Mouse (Mus musculus) olfactory bulb, adult 2 months (tissue): ENCODE measurements around the gene Iqgap1. TPM values are rescaled to one million over a fixed set of nuclear protein-coding genes. Genes with fewer than 3 reads are reported as not detected.

ENCODE experiments used
- H3K27ac ChIP-seq: fragments of 200-500 bp; 2 replicates; pipeline ENCODE4 v1.5.1; 2012; ENCODE audit warnings: low read depth, low read length; ENCODE audit not compliant: insufficient read depth
- H3K4me1 ChIP-seq: fragments of 200-500 bp; 2 replicates; pipeline ENCODE4 v1.6.1; 2012; ENCODE audit warnings: low read length; ENCODE audit not compliant: control insufficient read depth, insufficient read depth
- H3K4me3 ChIP-seq: fragments of 200-500 bp; 2 replicates; pipeline ENCODE4 v1.5.1; 2012; ENCODE audit warnings: mild to moderate bottlenecking, low read depth, low read length, moderate library complexity; ENCODE audit not compliant: insufficient read depth
- CTCF ChIP-seq: fragments of 200-500 bp; IDR thresholded peaks from 2 replicates; pipeline ENCODE4 v1.5.1; 2012; ENCODE audit warnings: low read depth, mild to moderate bottlenecking, low read length, moderate library complexity; ENCODE audit not compliant: insufficient read depth
- POLR2A ChIP-seq: fragments of 200-500 bp; IDR thresholded peaks from 2 replicates; pipeline ENCODE4 v1.6.1; 2012; ENCODE audit warnings: mild to moderate bottlenecking, low read depth, low read length, moderate library complexity; ENCODE audit not compliant: insufficient read depth
- WGBS: fragments of 180-500 bp; shearing (Covaris S2); methylation state at CpG from one replicate; pipeline ENCODE4 v1.1.7; 2018; 5-methylcytosine and 5-hydroxymethylcytosine counted together
- polyA plus RNA-seq: library from polyadenylated mRNA; stranded (reverse); fragments of >200 nt; gene quantifications from 2 replicates; pipeline ENCODE4 v1.2.4, GENCODE M21; 2012; ENCODE audit warnings: low replicate concordance; ENCODE audit not compliant: missing spikeins, insufficient read depth, insufficient read length

The Iqgap1 gene
- polyA plus RNA-seq, 1 experiment = not detected

GRCm38 (mm10) chr7:80860729-80861274 is 35.0 kb upstream of the Iqgap1 start, which contains the start of gene Zscan2:
TSS of gene Zscan2 (plus strand) at chr7:80860920.
- WGBS = 1% methylated on average over 40 of the region's 40 CpGs

GRCm38 (mm10) chr7:80860227-80860626 is 34.5 kb upstream of the Iqgap1 start:
- H3K27ac ChIP-seq = no peak overlapping the region
- H3K4me3 ChIP-seq = peak overlapping the region; percentile 39
- no peak for TF ChIP-seq CTCF
- TF ChIP-seq POLR2A = no peak
- peaks cover 19% of the 10 kb centered on the region for H3K4me1 ChIP-seq
- under 1% methylated on average over 13 of the region's 13 CpGs for WGBS

More at GRCm38 (mm10) chr7:80860729-80861274, 35.0 kb upstream of the Iqgap1 start, which contains the start of gene Zscan2:
- Histone ChIP-seq H3K4me1 (peaks cover 19% of the 10 kb centered on the region), H3K4me3 (peak within 1 kb of the TSS; percentile 59), H3K27ac (peak within 1 kb of the TSS; percentile 61)
- TF ChIP-seq CTCF = no peak
- peak; percentile 83 for TF ChIP-seq POLR2A

DNA sequence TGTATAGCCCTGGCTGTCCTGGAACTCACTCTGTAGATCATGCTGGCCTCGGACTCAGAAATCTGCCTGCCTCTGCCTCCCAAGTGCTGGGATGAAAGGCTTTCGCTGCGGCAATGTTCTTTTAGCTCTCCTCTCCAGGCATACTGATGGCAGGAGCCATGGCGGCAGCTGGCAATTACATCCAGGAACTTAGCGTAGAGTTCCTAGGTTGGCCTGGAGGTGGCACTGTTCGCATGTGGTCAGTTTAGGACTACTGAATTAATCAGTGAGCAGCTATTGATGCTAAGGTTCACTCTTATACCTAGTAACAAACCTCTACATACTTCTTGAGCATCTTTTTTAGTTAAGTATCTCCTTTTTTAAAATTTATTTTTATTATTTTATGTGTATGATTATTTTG is 31.4 kb upstream of the Iqgap1 start:
- TF ChIP-seq POLR2A (no peak), CTCF (peak; percentile 32; the same call in 1 of the 2 replicates)
- H3K4me3 ChIP-seq = no peak overlapping the region
- H3K27ac ChIP-seq = no peak overlapping the region
- WGBS = 22% methylated on average over 6 of the region's 6 CpGs
- no peaks in the 10 kb centered on the region for H3K4me1 ChIP-seq

GRCm38 (mm10) chr7:80855316-80855715 is 29.5 kb upstream of the Iqgap1 start:
- no peaks in the 10 kb centered on the region for H3K4me1 ChIP-seq
- no peak for TF ChIP-seq CTCF
- TF ChIP-seq POLR2A = no peak
- H3K27ac ChIP-seq = no peak overlapping the region
- H3K4me3 ChIP-seq = no peak overlapping the region

DNA sequence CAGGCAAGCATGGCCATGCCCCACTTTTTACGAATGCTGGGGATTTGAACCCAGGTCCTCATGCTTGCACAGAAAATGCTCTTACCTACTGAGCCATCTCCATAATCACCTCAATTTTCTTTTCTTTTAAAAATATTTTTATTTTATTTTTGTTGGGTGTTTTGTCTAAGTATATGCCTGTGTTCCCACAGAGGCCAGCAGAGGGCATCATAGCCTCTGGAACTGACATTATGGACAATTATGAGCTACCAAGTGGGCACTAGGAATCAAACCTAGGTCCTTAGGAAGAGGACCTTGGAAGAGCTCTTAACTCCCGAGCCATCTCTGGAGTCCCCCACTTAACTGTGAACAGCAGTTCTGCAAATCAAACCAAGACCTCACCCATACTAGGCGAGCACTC is 27.4 kb upstream of the Iqgap1 start:
- TF ChIP-seq CTCF = no peak
- TF ChIP-seq POLR2A = no peak
- H3K4me3 ChIP-seq = no peak overlapping the region
- WGBS = 95% methylated on average over 3 of the region's 3 CpGs
- no peaks in the 10 kb centered on the region for H3K4me1 ChIP-seq
- H3K27ac ChIP-seq = no peak overlapping the region

GRCm38 (mm10) chr7:80850520-80850919 is 24.7 kb upstream of the Iqgap1 start:
- H3K4me3 ChIP-seq = no peak overlapping the region
- no peak overlapping the region for H3K27ac ChIP-seq
- no peaks in the 10 kb centered on the region for H3K4me1 ChIP-seq
- TF ChIP-seq CTCF = no peak
- TF ChIP-seq POLR2A = no peak
- 90% methylated on average over 5 of the region's 5 CpGs for WGBS

GRCm38 (mm10) chr7:80849710-80850109 is 23.9 kb upstream of the Iqgap1 start:
- 25% methylated on average over 4 of the region's 4 CpGs for WGBS
- TF ChIP-seq CTCF = no peak
- no peak for TF ChIP-seq POLR2A
- Histone ChIP-seq H3K27ac (no peak overlapping the region), H3K4me1 (no peaks in the 10 kb centered on the region), H3K4me3 (no peak overlapping the region)

- Histone ChIP-seq H3K4me1 (no peaks in the 10 kb centered on the region), H3K27ac (no peak overlapping the region), H3K4me3 (no peak overlapping the region)
- TF ChIP-seq POLR2A (no peak), CTCF (no peak)
- 75% methylated on average over 2 of the region's 2 CpGs for WGBS
Observed at GRCm38 (mm10) chr7:80849267-80849666, 23.5 kb upstream of the Iqgap1 start.

DNA sequence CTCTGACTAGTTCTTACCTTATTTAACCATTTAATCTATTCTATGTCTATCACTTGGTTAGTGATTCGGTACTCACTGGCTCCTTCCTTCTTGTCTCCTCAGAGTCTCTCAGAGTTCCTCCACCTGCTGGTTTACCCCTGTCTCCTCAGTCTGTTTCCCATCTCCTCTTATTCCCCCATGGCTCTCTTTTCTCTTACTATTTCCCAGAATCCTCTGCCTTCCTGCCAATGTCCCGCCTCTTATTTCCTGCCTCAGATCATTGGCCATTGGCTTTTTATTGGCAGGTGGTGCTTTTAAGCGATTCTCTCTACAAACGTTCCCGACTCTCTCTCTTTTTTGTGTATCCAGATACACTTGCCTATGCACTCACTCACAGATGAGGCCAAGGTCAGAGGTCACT is 20.9 kb upstream of the Iqgap1 start:
- Histone ChIP-seq H3K4me1 (no peaks in the 10 kb centered on the region), H3K27ac (no peak overlapping the region), H3K4me3 (no peak overlapping the region)
- WGBS = 93% methylated on average over 5 of the region's 5 CpGs
- TF ChIP-seq POLR2A (no peak), CTCF (no peak)
